Mouse (Mus musculus): Measurements from ENCODE around the gene Flt3l.

- TF ChIP-seq CTCF (IDR thresholded peaks at IDR 0.05; ENCODE audit: control insufficient read depth, insufficient read depth, insufficient read length) (no peak), MYOG (IDR thresholded peaks at IDR 0.05; ENCODE audit: control insufficient read depth, extremely low read depth, insufficient read length) (no peak), CEBPB (IDR thresholded peaks at IDR 0.05; ENCODE audit: low read depth) (no peak)
These were observed 14.1 kb upstream of the Flt3l start for GRCm38 (mm10) chr7:45150321-45150720.
